Mouse (Mus musculus) embryo, embryonic 11 days (tissue): ENCODE measurements around the gene Nrap.
A peak's percentile ranks its signal among the peaks of the same experiment; 100 is the strongest.

Source experiments
- DNase-seq: peaks from one replicate; pipeline ENCODE4 v3.0.0-alpha.2; 2015

Nrap gene

DNA sequence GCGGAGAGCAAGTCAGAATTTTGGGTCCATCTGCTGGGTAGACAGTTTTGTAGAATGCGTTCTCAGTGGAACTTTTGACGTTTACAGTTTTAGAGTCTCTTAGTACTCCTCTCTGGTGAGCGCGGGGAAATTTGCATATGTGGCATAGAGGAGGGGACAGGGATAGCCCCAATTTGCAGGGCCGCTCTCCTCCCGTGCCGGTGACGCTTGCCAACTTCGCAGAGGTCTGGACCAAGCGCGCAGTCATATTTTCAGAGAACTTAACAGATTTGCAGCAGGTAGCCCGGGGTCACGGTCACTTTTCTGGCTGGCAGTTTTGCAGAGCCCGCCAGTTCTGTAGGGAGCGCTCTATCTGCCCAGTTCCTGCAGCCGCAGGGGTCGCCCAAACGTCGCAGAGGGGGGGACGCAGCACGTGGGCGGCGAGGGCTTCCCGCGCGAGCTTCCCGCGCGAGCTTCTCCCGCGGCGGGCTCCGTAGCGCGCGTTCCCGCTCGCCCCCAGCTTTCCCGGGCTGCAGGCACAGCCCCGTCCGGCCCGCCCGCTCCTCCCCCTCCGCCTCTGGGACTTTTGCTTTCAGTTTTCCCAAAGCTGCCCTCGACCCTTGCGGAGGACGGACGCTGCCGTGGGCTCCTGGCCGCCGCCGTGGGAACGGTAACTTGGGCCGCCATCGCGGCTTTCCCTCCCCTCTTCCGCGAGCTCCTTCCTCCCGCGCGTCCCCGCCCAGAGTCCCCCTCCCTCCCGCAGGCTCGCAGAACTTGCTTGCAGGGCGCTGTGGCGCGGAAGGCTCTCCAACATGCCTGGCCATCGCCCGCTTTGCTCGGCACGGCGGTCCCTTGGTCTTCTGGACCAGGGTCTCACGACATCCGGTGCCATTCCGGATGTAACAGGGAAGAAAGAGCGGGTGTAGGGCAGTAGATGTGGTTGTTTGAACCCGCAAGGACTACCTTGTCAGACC lies 7.1 kb upstream of the Nrap start, which contains the start of gene Casp7:
TSS of gene Casp7 (plus strand) at position 461 of the 953 bp plus-strand sequence.
- DNase-seq, result peak; percentile 82

DNA sequence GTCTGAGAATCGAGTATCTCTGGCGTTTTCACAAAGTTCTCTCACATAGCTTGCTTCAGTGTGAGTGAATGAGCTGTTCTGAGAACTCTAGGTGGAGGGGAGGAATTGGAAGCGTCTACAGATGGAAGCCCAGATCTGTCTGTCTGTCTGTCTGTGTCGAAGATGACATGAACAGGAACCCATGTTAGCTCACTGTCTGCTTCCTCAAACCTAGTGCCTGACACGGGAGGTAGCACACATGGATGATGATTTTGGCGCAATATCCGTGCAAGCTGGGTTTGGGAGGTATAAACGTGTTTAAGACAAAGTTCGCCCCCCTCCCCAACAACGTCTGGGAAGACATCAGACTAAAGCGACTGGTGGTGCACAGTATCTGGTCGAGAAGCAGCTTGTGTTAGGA lies 6.4 kb upstream of the Nrap start:
- DNase-seq, result no peak

DNA sequence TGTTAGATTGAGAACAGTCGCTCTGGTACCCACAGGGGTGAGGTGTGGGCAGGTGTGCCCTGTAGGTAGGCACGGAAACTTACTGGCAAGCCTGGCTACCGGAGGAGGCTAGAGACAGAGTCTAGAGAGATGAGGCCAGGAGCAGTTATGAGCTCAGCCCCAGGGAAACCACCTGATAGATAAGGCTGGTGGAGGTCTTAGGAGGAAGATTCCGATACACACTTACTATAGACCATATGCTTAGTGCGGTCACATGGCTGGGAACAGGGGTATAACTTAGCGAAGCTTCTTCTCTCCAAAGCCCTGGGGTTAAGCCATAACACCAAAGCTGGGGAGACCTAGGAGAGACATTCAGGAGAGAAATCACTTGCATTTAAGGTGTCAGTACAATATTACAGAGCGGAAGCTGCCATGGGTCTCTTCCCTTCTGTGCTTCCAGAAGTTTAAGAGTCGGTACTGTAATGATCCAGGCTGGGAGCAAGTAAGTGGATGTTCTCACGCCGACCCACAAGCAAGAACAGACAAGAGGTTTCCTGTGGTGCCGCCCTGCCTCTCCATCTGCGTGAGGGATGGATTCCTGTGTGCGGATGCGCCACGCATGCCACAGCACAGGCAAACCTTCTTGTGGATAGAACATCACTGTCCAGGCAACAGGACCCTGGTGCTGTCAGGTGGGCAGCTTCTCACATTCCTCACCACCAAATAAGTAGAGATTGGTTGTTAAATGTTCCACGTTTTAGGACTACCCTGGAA lies 5.5 kb upstream of the Nrap start:
- DNase-seq, result no peak

DNA sequence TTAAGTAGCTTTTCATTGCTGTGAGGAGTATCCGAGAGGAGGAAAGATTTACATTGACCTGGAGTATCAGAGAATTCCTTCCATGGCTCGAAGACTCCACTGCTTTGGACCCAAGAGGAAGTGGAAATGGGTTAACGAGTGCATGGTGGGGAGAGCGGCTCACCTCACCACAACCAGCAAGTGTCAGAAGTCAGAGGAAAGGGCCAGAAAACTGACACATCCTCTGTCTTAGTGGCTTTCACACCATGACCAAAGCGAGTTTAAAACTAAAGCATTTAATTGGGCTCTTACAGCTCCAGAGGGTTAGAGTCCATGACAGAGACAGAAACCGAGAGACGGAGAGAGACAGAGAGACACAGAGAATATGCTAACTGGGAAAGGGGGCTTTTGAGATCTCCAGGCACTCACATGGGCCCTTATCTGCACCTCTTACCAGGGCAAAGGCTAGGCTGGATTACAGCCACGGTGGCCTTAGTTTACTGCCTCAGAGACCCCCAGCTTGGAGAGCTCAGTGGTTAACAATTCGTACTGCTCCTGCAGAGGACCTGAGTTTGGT lies 3.6 kb upstream of the Nrap start:
- no peak for DNase-seq

DNA sequence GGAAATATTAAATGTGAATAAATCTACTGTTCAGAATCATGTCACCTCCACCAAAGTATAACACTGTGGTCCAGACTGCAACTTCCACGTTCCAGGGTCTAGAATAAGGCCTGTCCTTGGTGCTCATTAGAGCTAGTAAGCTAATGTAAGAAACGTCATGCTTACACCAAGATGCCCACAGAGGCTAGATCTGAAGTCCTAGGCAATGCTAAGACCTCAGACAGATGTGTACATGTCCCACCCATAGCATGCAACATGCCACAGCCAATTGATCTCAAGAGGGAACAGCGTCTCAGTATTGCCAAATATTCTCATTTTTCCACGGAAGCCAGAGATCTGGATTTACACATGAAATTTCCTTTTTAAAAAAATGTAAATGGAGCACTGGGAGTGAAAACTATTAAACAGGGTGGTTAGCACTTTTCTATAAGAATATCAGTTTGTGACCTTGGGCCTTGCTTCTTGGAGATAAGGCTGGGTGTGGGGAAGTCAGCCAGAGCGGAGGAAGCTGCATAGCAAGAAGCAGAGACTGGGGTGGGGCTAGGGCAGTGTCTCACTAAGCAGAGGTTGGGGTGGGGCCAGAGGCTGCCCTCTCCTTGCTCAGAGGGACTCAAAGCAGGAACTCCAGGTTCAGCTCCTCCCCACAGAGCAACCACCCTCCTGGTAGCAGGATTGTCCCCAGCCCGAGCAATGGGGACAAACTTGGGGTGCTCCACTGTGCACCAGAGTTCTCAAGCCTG lies 1.6 kb upstream of the Nrap start:
- DNase-seq, result peak; percentile 12

DNA sequence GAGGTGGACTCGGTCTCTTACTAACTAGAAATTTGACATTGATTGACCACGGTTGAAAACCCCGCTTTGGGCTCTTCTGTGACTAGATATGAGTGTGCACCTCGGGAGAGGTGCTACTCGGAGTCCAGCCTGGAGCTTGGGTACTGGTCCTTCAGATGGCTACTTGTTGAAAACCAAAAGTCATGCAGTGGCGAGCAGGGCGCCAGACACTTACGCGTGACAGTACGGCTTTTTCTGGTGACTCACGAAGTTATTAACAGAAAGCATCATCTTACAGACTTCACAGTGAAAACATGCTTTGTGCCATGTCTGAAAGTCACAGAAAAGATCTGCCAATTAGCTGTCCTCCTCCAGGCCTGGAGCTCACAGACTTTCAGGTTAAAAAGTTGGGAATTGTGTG lies 661 bp downstream of the Nrap start:
- DNase-seq, result no peak

DNA sequence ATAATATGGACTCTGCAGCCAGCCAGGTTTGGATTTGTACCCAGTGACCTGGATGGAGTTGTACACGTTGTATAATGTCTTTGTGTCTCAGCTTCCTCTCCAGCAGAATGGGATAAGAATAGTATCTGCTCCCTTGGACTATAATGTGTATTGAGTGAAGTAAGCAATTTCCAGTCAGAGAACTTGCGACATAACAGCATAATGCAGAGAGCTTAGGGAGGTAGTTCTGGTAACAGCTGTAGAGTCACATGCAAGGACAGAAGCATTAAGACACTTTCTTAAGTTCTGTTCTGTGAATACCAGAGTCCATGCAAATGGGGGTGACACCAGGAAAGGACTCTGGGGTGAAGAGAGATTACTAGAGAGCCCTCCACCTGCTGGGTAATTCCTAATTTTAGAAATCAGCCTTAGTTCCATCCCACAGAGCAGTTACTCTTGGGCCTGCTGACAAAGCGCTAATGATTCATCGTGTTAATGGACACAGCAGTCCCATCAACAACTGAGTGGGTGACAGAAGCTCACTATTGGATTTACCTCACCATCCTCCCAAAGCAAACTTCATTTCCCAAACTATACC lies 2.0 kb downstream of the Nrap start:
- no peak for DNase-seq

DNA sequence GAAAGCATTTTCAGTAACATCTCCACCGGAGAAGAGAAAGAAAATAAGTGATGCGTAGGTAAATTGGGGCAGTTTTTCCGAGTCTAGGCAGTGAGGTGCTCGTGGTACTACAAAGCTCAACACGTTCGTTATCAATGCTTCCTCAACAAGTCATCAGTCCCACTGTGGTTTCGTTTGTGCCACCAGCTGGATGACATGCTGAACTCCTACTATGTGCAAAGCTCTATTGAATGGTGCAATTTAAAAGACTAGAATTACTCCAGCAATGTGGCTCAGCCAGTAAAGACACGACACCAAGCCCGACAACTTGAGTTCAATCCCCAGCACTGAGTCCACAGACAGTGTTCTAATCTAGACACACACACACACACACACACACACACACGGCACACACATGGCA lies 3.7 kb downstream of the Nrap start:
- no peak for DNase-seq

DNA sequence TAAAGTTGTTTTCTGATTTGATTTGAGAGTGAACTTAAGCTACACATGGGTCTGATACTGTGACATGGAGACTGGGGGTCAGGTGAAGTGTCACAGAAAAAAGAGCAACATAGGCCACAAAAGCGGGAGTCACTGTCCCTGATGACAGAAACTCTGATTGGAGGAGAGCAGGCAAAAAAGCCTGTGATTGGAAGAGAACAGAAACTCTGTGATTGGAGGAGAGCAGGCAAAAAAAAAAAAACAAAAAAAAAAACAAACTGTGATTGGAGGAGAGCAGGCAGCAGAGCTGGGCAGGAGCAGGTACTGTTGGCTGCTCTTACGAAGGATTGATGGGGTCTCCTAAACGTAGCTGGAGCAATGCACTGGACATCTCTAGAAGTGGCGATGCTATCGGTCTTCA lies 4.3 kb downstream of the Nrap start:
- DNase-seq, result no peak

DNA sequence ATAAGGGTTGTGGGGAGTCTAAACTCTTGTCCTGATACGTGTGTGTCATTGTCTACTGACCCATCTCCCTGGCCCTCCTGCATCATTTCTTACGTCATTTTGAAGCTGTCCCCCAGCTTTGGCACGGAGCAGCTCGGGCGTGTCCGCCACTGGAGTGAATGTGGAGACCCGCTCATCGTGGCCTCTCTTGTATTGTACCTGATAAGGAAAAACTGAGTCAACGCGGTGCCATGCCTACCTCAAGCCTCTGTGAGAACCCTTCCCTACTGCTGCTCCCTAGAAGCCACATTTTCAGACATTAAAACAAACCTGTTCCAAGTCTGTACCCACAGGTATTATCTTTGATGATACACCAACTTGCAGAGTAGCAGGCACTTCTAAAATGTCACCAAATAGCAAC lies 8.4 kb downstream of the Nrap start:
- DNase-seq, result no peak

DNA sequence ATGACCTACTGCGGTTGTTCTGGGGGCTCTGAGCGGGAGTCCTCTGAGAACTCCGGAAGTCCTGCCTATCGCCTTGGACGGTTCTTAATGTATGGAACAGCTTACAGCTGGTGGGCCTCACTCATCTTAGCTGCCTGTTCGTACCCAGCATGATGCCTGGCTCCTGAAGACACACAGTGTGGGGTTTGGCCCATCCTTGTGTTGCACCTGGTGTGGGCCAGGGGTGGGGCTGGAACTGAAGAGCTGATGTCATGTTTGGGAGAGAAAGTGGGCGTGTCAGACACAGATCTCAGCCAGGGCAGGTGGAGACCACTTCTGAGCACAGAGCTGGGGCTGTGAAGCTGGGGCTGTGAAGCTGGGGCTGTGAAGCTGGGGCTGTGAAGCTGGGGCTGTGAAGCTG lies 9.5 kb downstream of the Nrap start:
- no peak for DNase-seq

DNA sequence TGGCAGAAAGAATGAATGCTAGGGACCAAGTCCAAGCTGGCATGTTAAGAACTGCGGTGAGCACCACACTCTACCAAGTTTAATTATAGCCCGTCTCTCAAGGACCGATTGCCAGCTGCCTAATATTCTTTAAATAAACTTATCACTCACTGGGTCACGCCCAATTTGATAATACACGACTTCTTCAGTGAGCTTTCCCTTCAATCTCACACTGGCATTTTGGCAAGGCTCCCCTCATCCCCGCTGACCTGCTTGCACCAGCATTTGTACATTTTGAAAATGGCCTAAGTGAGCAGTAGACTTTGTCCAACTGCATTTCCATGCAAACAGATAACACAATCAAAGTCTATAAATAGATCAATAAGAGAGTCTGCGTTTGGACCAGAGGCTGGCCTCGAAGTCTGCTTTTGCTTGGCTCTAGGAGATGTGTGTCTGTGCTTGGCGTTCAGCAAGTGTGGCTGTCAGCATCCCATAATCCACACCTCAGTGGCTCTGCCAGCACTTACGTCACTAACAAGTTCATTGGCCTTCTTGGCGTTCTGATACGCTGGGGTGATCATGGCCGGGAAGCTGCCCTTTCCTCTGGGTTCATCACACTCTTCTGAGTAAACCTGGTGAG lies 11.2 kb downstream of the Nrap start:
- DNase-seq, result no peak

DNA sequence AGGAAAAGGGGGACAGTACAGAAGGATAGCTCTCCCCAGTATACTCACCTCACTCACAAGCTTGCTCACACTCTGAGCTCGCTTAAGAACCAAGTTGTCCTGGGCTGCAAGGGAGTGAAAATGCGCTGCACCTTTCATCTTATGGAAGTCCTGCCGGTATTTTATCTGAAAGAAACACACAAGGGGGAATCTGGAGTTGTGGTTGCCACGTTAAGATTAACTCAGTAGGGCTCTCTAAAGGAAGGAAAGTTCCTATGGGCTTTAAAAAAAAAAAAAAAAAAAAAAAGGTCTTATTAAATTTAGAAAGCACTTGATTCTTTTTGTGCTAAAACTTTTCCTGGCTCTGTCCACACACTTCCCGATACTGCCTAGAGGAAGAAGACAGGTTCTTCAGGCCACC lies 11.8 kb downstream of the Nrap start:
- DNase-seq, result no peak

DNA sequence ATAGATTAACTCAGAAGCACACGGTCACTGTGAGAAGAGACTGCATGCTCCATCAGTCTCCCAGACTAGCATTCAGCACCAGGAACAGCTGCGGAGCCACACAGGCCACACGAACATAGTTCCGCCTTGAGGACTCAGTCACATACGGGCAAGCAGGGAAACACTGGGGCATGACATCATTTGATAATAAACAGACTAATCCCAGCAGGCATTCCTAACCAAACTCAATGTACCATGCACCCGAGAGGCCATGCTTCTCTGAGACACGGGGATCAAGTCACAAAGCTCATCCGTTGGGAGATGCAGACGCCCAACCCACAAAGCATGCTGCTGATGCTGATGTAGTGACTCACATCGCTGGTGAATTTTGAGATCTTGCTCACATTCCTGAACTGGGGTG lies 15.8 kb downstream of the Nrap start:
- DNase-seq, result no peak

DNA sequence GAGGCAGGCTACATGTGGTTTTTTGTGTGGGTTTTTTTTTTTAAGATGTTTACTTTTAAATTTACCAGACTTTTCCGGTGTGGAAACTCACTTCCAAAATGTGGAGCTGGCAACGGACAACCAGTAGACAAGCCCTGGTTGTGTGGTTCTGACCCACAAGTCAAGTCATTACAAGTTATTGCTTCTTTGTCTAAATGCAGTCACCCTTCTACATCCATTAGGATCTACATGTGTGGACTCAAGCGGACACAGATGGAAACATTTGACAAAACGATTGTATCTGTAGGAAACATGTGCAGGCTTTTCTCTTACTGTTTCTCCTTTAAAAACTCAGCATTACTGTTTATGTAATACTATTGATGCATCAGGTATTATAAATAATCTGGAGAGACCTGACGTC lies 16.6 kb downstream of the Nrap start:
- no peak for DNase-seq

DNA sequence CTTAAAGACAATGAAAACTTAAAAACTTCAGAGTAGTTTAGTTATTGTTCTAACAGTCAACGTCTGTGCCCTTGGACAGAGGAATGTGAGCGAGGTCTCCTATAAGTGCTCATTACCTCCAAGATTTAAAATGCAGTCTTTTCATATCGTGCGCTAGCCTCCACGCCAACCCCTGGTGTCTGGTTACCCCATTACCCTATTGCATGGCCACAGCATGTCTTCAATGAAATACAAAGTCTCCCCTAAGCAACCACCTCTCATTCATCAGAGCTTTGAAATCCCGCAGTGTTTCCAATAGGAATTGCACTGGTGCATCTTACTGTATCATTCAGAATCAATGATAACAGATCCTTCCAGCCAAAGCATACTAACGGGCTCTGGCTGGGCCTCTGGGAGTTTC lies 17.6 kb downstream of the Nrap start:
- DNase-seq, result peak; percentile 11

DNA sequence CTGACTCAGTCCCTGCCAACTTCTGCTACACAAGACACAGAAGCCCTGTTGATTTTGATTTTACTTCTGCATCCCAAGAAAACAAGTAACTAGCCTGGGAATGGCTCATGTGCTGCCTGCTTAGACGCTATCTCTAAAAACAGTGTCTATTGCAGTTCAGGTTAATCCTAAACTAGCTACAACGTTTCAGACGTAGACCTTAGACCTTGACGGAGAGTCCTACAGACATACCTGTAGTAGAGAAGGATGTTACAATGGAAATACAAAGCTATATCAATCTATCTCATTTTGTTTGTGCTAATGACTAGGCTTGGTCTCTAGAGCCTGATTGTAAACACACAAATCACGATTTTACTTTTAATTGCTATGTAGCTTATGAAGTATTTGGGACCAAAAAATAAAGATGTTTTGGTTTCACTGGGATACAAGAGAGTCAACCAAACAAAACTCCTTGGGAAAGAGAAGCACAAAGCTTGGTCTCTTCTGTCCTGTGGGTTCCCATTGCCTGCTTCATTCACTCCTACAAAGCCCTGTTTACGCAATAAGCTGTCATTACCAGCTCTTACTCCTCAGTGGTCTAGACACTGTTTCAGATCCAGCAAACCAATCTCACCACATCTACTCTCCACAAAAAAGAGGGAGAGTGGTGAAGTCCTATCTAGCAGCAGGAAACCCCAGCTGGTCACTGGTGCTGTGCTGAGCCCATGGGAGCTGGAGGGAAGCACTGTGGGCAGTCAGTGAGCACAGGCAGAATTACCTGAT lies 19.3 kb downstream of the Nrap start:
- DNase-seq, result no peak

DNA sequence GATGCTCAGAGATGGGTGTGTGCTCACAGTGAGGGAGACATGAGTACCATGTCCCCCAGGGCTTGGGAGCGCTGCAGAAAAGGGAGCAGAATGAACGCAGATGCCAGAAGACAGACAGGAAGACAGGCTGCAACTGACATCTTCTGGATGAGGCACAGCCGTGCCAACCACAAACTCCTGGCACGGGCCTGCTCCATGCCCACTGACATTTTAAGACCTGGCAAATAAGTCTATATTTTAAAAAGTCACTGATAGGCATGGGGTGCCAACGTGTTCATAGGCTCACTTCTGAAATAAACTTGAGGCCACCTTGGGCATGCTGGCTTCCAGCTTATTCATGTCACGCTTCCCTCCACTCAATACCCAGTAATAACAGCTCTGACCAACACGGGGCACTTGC lies 20.9 kb downstream of the Nrap start:
- no peak for DNase-seq

DNA sequence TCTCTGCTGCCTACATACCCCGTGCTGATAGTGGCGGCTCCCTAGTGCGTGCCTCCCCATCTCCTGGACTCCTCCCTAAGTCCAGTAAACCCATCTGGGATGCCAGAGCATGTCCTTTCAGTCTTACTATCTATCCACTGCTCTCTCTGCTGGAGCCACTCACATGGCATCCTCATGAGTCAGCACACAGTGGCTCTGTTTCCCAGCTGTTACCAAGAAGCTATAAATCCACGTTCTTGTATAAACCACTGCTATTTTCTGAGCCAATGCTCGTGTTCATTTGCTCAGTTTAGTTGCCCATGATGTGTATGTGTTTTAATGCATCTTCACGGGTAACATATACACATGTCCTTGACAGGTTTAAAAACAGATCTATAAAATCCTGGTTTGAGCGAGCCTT lies 22.1 kb downstream of the Nrap start:
- DNase-seq, result no peak

DNA sequence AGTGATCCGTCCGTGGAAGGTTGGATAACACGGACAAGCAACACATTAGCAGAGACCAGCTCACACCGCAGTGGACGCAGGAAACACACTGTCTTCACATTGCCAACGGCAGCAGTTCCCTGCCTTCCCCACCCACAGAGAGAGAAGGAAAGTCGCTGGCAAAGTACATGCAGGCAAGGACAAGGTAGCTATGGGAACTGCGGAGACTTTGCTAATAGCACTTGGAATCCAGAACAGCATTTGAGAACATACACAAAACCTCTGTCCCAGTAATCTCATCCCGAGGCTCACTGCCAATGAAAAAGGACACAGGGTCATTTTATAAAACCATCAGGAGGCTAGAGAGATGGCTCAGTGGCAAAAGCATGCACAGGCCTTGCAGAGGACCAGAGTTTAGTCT lies 23.2 kb downstream of the Nrap start:
- no peak for DNase-seq

DNA sequence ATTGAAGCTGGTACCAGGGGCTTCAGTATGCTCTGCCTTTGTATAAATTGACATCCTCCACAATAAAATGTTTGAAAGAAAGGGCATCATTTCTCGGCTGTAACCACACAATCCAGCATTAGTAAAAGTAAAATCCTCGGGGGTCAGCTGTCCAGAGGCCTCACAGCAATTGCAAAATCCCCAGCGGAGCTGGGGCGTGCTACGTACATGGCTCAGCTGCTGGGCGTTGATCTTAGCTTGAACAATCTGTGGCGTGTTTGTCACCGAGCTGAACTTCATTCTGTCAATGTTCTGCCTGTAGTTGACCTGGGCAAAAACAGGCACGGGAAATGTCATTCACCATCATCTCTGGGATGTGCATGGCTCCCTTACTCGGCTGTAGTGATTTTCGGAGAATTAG lies 23.7 kb downstream of the Nrap start:
- DNase-seq, result no peak

DNA sequence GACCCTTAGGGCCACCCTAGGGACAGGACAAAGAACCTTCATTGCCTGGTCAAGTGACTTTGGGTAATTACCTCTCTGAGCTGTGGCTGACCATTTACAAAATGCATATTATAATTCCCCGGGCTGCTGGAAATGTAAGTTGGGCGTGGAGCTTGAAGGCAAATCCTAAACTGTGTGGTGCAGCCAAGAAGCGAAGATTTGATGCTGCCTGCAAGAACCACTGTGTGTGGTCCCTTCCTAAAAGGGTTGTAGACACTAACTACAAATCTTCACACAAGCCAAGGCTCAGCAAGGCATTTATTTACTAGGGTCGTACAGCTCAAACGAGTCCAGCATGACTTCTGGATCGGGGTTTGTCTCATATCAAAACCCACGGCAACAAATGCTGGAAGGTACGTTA lies 25.3 kb downstream of the Nrap start:
- no peak for DNase-seq
